Mouse (Mus musculus) spleen, adult 2 months (tissue): Measurements from ENCODE around the gene Sfta2. TPM values are rescaled to one million over a fixed set of nuclear protein-coding genes. Genes with fewer than 3 reads are reported as not detected.

Experiments used
- DNase-seq, 2 experiments: peaks; one replicate each; pipeline versions ENCODE4 v3.0.0 to v3.0.0-alpha.2; 2012 to 2021; ENCODE audit warnings: low spot score in 2 of 2, low read depth in 1 of 2
- H3K27ac ChIP-seq: fragments of 200-500 bp; 2 replicates; pipeline ENCODE4 v1.5.1; 2012; ENCODE audit warnings: low read length, inconsistent platforms; ENCODE audit not compliant: insufficient read depth
- H3K27me3 ChIP-seq: fragments of 200-500 bp; 2 replicates; pipeline ENCODE4 v1.6.1; 2012; ENCODE audit warnings: mild to moderate bottlenecking, moderate library complexity, low read length, inconsistent platforms; ENCODE audit not compliant: control insufficient read depth, insufficient read depth
- H3K36me3 ChIP-seq: fragments of 200-500 bp; 2 replicates; pipeline ENCODE4 v1.6.1; 2012; ENCODE audit warnings: mild to moderate bottlenecking, low read length, inconsistent platforms; ENCODE audit not compliant: control insufficient read depth, insufficient read depth
- H3K4me1 ChIP-seq: fragments of 200-500 bp; 2 replicates; pipeline ENCODE4 v1.6.1; 2011; ENCODE audit warnings: inconsistent platforms; ENCODE audit not compliant: control insufficient read depth, insufficient read depth, insufficient read length
- H3K4me3 ChIP-seq: fragments of 200-500 bp; 2 replicates; pipeline ENCODE4 v1.5.1; 2011; ENCODE audit warnings: mild to moderate bottlenecking, inconsistent platforms; ENCODE audit not compliant: insufficient read depth, insufficient read length; ENCODE audit errors: extremely low read depth
- CTCF ChIP-seq: fragments of 200-500 bp; IDR thresholded peaks from 2 replicates; pipeline ENCODE4 v1.5.1; 2011; ENCODE audit warnings: mild to moderate bottlenecking, inconsistent platforms; ENCODE audit not compliant: insufficient read depth, insufficient read length, insufficient replicate concordance; ENCODE audit errors: extremely low read depth
- POLR2A ChIP-seq: fragments of 200-500 bp; IDR thresholded peaks from 2 replicates; pipeline ENCODE4 v1.6.1; 2011; ENCODE audit warnings: low read depth, low read length, inconsistent platforms
- WGBS: fragments of 180-500 bp; shearing (Covaris S2); methylation state at CpG from one replicate; pipeline ENCODE4 v1.1.7; 2018; 5-methylcytosine and 5-hydroxymethylcytosine counted together
- polyA plus RNA-seq: library from polyadenylated mRNA; depleted of rRNA; stranded (reverse); fragments of >200 nt; gene quantifications from 2 replicates; pipeline ENCODE4 v1.2.3, GENCODE M21; 2012

Gene Sfta2
- polyA plus RNA-seq, 1 experiment = not detected

- H3K4me1 ChIP-seq = no peaks in the 10 kb centered on the region
- no peaks in the 10 kb centered on the region for H3K36me3 ChIP-seq
- no peak overlapping the region for H3K27ac ChIP-seq
- WGBS = 70% methylated on average over 8 of the region's 8 CpGs
- H3K4me3 ChIP-seq = no peak overlapping the region
- no peaks in the 10 kb centered on the region for H3K27me3 ChIP-seq
- no peak for TF ChIP-seq POLR2A
- no peak for TF ChIP-seq CTCF
- no peak for DNase-seq
Measured at GRCm38 (mm10) chr17:35558216-35558615, 43.1 kb upstream of the Sfta2 start.

GRCm38 (mm10) chr17:35567150-35567549 lies 34.2 kb upstream of the Sfta2 start, which contains the start of gene 2300002M23Rik:
Gene 2300002M23Rik (plus strand): TSS chr17:35567450.
- 52% methylated on average over 3 of the region's 3 CpGs for WGBS
- Histone ChIP-seq H3K27ac (no peak within 1 kb of the TSS), H3K36me3 (no peaks in the 10 kb centered on the region), H3K27me3 (peaks cover 3% of the 10 kb centered on the region; the same call in 1 of the 2 replicates), H3K4me3 (no peak within 1 kb of the TSS), H3K4me1 (no peaks in the 10 kb centered on the region)
- DNase-seq = no peak
- TF ChIP-seq POLR2A (no peak), CTCF (no peak)

- 35% methylated on average over 9 of the region's 9 CpGs for WGBS
- H3K27me3 ChIP-seq = peaks cover 3% of the 10 kb centered on the region; the same call in 1 of the 2 replicates
- no peak for DNase-seq
- no peaks in the 10 kb centered on the region for H3K36me3 ChIP-seq
- H3K4me1 ChIP-seq = no peaks in the 10 kb centered on the region
- no peak for TF ChIP-seq POLR2A
- TF ChIP-seq CTCF = no peak
- no peak overlapping the region for H3K27ac ChIP-seq
- H3K4me3 ChIP-seq = no peak overlapping the region
Measured at GRCm38 (mm10) chr17:35567767-35568166, 33.6 kb upstream of the Sfta2 start.

GRCm38 (mm10) chr17:35569091-35569944 lies 32.0 kb upstream of the Sfta2 start:
- no peak for DNase-seq
- H3K36me3 ChIP-seq = no peaks in the 10 kb centered on the region
- 6% methylated on average over 28 of the region's 28 CpGs for WGBS
- H3K4me1 ChIP-seq = no peaks in the 10 kb centered on the region
- TF ChIP-seq CTCF = no peak
- H3K4me3 ChIP-seq = no peak overlapping the region
- peaks cover 3% of the 10 kb centered on the region; the same call in 1 of the 2 replicates for H3K27me3 ChIP-seq
- H3K27ac ChIP-seq = no peak overlapping the region

GRCm38 (mm10) chr17:35570836-35571235 lies 30.5 kb upstream of the Sfta2 start:
- Histone ChIP-seq H3K4me3 (no peak overlapping the region), H3K4me1 (no peaks in the 10 kb centered on the region), H3K36me3 (no peaks in the 10 kb centered on the region), H3K27me3 (peaks cover 3% of the 10 kb centered on the region; the same call in 1 of the 2 replicates), H3K27ac (no peak overlapping the region)
- no peak for TF ChIP-seq CTCF
- no peak for TF ChIP-seq POLR2A
- WGBS = 85% methylated on average over 14 of the region's 14 CpGs
- no peak for DNase-seq

- DNase-seq = no peak
- Histone ChIP-seq H3K4me3 (no peak overlapping the region), H3K27ac (no peak overlapping the region), H3K36me3 (no peaks in the 10 kb centered on the region), H3K4me1 (no peaks in the 10 kb centered on the region), H3K27me3 (peaks cover 3% of the 10 kb centered on the region; the same call in 1 of the 2 replicates)
- TF ChIP-seq CTCF = no peak
- TF ChIP-seq POLR2A = no peak
- 92% methylated on average over 7 of the region's 7 CpGs for WGBS
Measured at GRCm38 (mm10) chr17:35571477-35571876, 29.9 kb upstream of the Sfta2 start.

GRCm38 (mm10) chr17:35578211-35578610 lies 23.1 kb upstream of the Sfta2 start:
- no peaks in the 10 kb centered on the region for H3K36me3 ChIP-seq
- H3K4me1 ChIP-seq = no peaks in the 10 kb centered on the region
- H3K27ac ChIP-seq = no peak overlapping the region
- H3K4me3 ChIP-seq = no peak overlapping the region
- WGBS = 22% methylated on average over 6 of the region's 6 CpGs
- H3K27me3 ChIP-seq = no peaks in the 10 kb centered on the region
- DNase-seq = peak; percentile 68 to 79
- TF ChIP-seq CTCF (peak; percentile 92; the same call in 1 of the 2 replicates), POLR2A (no peak)
